Mouse (Mus musculus) liver, embryonic 12.5 days (tissue): ENCODE results near the gene Ncoa1. TPM values are rescaled to one million over a fixed set of nuclear protein-coding genes. Genes with fewer than 3 reads are reported as not detected.
"Not testable (repeated sequence)": the region's sequence is repeated elsewhere in the genome, so short reads cannot be mapped to it uniquely, and the experiment has no call there.

ENCODE experiments used
- ATAC-seq: fragments of 200-750 bp; cut with Nextera tagmentation; 2 replicates; pipeline ENCODE4 v1.8.0; 2017; ENCODE audit warnings: moderate number of reproducible peaks, mild to moderate bottlenecking, moderate library complexity
- H3K27ac ChIP-seq: fragments of 300-500 bp; sonication (generic); 2 replicates; pipeline ENCODE4 v1.5.1; 2016; ENCODE audit warnings: mild to moderate bottlenecking
- H3K27me3 ChIP-seq: fragments of 300-500 bp; sonication (generic); replicated peaks from 2 replicates; pipeline ENCODE4 v1.6.1; 2016; ENCODE audit warnings: mild to moderate bottlenecking, moderate library complexity
- H3K36me3 ChIP-seq: fragments of 300-500 bp; sonication (generic); 2 replicates; pipeline ENCODE4 v1.6.1; 2016; ENCODE audit warnings: mild to moderate bottlenecking, moderate library complexity
- H3K4me1 ChIP-seq: fragments of 300-500 bp; sonication (generic); 2 replicates; pipeline ENCODE4 v1.6.1; 2016
- H3K4me2 ChIP-seq: fragments of 300-500 bp; sonication (generic); 2 replicates; pipeline ENCODE4 v1.6.1; 2016; ENCODE audit warnings: mild to moderate bottlenecking, moderate library complexity
- H3K4me3 ChIP-seq: fragments of 300-500 bp; sonication (generic); 2 replicates; pipeline ENCODE4 v1.5.1; 2016; ENCODE audit warnings: mild to moderate bottlenecking, moderate library complexity
- H3K9ac ChIP-seq: fragments of 300-500 bp; sonication (generic); 2 replicates; pipeline ENCODE4 v1.6.1; 2016; ENCODE audit warnings: mild to moderate bottlenecking, moderate library complexity
- H3K9me3 ChIP-seq: fragments of 300-500 bp; sonication (generic); replicated peaks from 2 replicates; pipeline ENCODE4 v1.6.1; 2016; ENCODE audit warnings: mild to moderate bottlenecking, moderate library complexity
- WGBS: fragments of 180-500 bp; shearing (Covaris S2); methylation state at CpG from one replicate; pipeline ENCODE4 v1.1.7; 2016; ENCODE audit not compliant: insufficient replicate concordance; 5-methylcytosine and 5-hydroxymethylcytosine counted together
- polyA plus RNA-seq: library from polyadenylated mRNA; unstranded; fragments of >200 nt; fragmentation: Nextera tagmentation; extraction: Ambion mirVana; gene quantifications from 2 replicates; pipeline ENCODE4 v1.2.1, GENCODE M21; 2016

The Ncoa1 gene
- polyA plus RNA-seq, 1 experiment from 2014 or later: 1.9 TPM

DNA sequence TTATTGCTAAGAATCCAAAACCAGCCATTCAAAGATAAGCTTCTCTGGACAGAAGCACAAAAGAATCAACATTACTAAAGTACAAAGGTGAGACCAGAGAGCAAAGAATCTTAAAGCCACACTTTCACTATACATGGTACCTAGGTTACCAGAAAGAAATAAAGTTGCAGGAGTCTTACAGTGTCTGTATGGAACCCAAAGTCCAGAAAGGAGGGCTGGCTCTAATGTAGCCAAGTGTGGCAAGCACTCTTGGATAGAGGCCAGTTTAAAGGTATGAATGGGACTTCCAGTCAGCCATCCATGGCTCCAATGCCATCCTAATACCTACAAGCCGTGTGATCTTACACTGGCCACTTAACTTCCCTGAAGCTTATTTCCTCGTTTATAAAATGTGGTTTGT lies 7.9 kb downstream of the Ncoa1 start:
- H3K4me3 ChIP-seq: no peak overlapping the region
- H3K4me2 ChIP-seq: no peak overlapping the region
- no peaks in the 10 kb centered on the region for H3K9me3 ChIP-seq
- H3K9ac ChIP-seq: no peak overlapping the region
- H3K27ac ChIP-seq: no peak overlapping the region
- H3K36me3 ChIP-seq: no peaks in the 10 kb centered on the region
- H3K4me1 ChIP-seq: no peaks in the 10 kb centered on the region
- peaks cover 24% of the 10 kb centered on the region for H3K27me3 ChIP-seq
- 37% methylated on average over 2 of the region's 2 CpGs for WGBS
- ATAC-seq: no peak

DNA sequence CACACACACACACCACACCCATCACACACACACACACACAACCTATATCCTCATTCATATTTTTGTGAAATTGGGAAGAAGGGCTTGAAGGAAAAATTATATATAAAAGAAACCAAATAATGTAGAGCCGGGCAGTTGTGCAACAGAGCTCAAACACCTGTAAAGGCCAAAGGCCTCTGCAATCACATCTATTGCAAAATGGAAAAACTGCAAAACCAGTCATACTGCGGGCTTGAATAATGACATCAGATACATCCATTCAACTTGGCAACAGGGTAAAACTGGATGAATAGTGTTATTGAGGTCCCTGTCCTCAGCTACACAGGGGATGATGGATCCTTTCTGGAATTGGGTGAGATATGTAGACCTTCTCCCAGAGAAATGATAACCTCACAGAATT lies 13.3 kb downstream of the Ncoa1 start:
- Histone ChIP-seq H3K36me3 (no peaks in the 10 kb centered on the region), H3K9me3 (no peaks in the 10 kb centered on the region), H3K27me3 (no peaks in the 10 kb centered on the region), H3K9ac (no peak overlapping the region), H3K27ac (no peak overlapping the region), H3K4me1 (no peaks in the 10 kb centered on the region), H3K4me3 (no peak overlapping the region), H3K4me2 (no peak overlapping the region)
- ATAC-seq: no peak
- 83% methylated on average over 2 of the region's 2 CpGs for WGBS

DNA sequence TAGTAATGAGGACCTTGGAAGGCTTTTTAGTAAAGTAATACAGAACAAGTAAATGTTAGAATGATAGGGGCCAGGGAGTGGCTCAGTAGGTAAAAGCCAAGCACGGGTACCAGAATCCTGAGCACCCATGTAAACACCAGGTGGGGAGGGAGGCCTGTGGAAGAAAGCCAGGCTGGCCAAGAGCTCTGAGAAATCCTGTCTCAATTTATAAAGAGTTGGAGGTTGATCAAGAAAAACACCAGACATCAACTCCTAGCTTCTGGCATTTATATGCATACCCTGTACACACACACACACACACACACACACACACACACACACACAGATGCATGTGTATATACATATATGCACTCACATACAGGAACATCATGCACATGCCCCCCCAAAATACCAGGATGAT lies 14.6 kb downstream of the Ncoa1 start:
- no peak for ATAC-seq
- Histone ChIP-seq H3K4me3 (no peak overlapping the region), H3K4me2 (no peak overlapping the region), H3K4me1 (no peaks in the 10 kb centered on the region), H3K36me3 (no peaks in the 10 kb centered on the region), H3K9ac (no peak overlapping the region), H3K27me3 (no peaks in the 10 kb centered on the region), H3K9me3 (no peaks in the 10 kb centered on the region), H3K27ac (no peak overlapping the region)
- 63% methylated on average over 1 of the region's 1 CpGs for WGBS

DNA sequence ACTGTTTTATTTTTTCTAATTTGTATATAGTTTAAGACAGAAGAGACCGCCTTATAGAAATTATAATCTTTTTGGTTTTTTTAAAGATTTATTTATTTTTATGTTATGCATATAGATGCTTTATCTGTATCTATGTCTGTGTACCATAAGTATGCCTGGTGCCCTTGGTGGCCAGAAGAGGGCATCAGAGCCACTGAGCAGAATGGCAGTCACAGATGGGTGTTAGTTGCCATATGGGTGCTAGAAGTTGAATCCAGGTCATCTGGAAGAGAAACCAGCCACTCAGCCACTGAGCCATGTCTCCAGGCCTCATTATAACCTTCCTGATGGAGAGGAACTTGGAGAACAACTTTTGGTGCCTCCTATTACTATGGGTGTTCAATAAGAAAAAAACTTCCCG lies 16.0 kb downstream of the Ncoa1 start:
- Histone ChIP-seq H3K27me3 (no peaks in the 10 kb centered on the region), H3K9me3 (no peaks in the 10 kb centered on the region), H3K4me1 (no peaks in the 10 kb centered on the region), H3K36me3 (no peaks in the 10 kb centered on the region), H3K27ac (no peak overlapping the region), H3K4me2 (no peak overlapping the region), H3K9ac (no peak overlapping the region), H3K4me3 (no peak overlapping the region)
- WGBS: 83% methylated on average over 2 of the region's 2 CpGs
- ATAC-seq: no peak

DNA sequence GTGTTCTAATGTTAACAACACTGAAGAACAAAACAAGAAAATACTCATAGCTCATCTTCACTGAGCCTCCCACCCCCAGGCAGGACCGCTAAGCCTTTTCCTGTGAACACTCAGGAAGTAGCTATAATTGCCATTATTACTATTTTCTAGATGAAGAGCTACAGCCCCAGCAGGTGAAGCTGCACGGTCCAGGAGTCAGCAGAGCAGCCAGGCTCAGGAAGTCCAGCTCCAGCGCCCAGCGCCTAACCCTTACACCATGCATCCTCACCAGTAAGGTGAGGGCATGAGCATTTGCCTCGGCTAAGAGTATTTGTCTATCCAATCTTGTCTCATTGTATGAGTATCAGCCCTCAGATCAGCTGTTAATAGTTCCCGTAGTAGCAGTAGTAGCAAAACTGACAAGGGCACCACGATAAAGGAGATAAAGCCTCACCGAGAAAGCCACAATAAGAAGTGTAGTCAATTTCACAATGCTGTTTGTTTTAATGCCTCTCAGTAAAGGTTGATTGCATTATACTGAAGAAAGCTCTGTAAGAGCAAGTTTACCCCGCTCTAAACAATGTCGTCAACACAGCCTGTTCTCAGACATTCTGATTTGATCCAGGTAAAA lies 21.9 kb downstream of the Ncoa1 start:
- Histone ChIP-seq H3K4me2 (no peak overlapping the region), H3K4me3 (no peak overlapping the region), H3K27me3 (no peaks in the 10 kb centered on the region), H3K9me3 (no peaks in the 10 kb centered on the region), H3K9ac (no peak overlapping the region), H3K4me1 (peaks cover 13% of the 10 kb centered on the region), H3K36me3 (no peaks in the 10 kb centered on the region), H3K27ac (no peak overlapping the region)
- WGBS: 52% methylated on average over 10 of the region's 10 CpGs
- ATAC-seq: no peak

DNA sequence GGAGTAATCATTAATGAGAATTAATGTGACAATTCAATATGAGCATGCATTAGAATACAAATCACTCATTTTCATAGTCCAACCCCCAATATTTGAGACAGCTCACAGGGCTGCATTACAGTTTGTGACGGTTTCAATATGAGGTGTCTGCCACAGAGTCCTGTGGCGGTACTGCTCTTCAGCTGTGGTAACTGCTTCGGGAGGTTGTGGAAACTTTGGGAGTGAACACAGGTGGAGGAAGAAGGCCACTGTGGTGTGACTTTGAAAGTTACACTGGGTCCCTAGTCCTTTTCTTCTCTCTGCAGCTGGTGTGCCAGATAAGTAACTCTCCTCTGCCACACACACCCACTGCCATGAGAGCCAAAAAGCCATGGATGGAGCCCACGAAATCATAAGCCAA lies 22.7 kb downstream of the Ncoa1 start:
- no peak overlapping the region for H3K4me3 ChIP-seq
- no peak overlapping the region for H3K9ac ChIP-seq
- H3K27me3 ChIP-seq: no peaks in the 10 kb centered on the region
- H3K4me2 ChIP-seq: no peak overlapping the region
- H3K9me3 ChIP-seq: no peaks in the 10 kb centered on the region
- WGBS: 58% methylated on average over 4 of the region's 4 CpGs
- H3K27ac ChIP-seq: no peak overlapping the region
- H3K4me1 ChIP-seq: peaks cover 13% of the 10 kb centered on the region
- no peak for ATAC-seq
- no peaks in the 10 kb centered on the region for H3K36me3 ChIP-seq

DNA sequence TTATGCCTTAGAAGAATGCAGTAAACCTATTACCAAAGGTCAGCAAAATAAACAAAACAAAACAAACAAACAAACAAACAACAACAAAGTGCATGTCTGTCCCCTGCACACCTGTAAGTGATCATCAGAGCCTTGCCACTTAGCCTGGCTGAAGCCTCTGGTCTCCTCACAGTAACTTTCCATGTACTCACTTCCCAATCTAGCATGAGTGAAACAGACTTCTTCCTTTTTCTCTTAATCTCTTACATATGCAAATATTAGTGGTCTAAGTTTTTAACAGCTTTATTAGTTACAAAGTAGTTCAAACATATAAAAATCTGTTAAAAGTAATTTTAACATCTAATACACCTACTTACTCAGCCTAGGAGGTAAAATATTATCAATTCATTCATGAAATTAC lies 24.7 kb downstream of the Ncoa1 start:
- H3K4me1 ChIP-seq: peaks cover 13% of the 10 kb centered on the region
- H3K27ac ChIP-seq: no peak overlapping the region
- no peak overlapping the region for H3K4me2 ChIP-seq
- no peaks in the 10 kb centered on the region for H3K27me3 ChIP-seq
- H3K9ac ChIP-seq: no peak overlapping the region
- H3K36me3 ChIP-seq: no peaks in the 10 kb centered on the region
- H3K4me3 ChIP-seq: no peak overlapping the region
- ATAC-seq: no peak
- no peaks in the 10 kb centered on the region for H3K9me3 ChIP-seq

DNA sequence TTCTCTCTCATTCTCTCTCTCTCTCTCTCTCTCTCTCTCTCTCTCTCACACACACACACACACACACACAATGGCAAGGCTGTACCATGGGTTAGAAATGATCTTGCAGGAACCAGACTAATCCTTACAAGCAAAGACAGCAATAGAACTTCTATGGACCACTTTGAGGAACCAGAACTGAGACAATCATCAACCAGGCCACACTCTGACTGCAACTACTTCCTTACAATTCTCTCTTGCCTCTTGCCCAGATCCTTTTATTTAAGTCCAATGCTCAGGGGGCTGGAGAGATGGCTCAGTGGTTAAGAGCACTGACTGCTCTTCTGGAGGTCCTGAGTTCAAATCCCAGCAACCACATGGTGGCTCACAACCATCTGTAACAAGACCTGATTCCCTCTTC lies 26.5 kb downstream of the Ncoa1 start:
- not testable (repeated sequence) for H3K4me2 ChIP-seq, H3K36me3 ChIP-seq, H3K9me3 ChIP-seq, H3K4me3 ChIP-seq, ATAC-seq, H3K27ac ChIP-seq, H3K9ac ChIP-seq, H3K27me3 ChIP-seq
- peaks cover 12% of the 10 kb centered on the region for H3K4me1 ChIP-seq

DNA sequence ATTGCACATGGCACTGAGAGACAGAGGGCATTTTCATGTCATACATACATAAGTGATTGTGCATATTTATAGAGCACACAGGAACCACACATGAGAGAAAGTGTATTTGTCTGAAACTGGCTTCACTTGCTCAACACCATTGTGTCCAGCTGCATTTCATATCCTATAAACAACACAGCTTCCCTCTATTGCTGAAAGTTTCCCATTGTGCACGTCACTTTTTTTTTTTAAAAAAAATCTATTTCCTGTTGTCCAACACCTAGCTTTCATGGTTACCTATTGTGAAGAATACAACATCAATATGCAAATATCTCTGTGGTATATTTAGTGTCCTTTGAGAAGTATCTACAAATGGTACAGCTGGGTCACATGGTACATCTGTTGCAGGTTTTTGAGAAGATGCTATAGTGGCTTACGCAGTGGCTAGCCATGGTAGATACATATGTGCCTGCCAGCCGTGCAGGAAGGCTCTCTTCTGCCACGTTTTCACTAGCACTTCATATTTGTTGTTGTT lies 28.8 kb downstream of the Ncoa1 start:
- Histone ChIP-seq H3K4me1 (no peaks in the 10 kb centered on the region), H3K27ac (no peak overlapping the region), H3K9me3 (no peaks in the 10 kb centered on the region), H3K27me3 (no peaks in the 10 kb centered on the region), H3K4me3 (no peak overlapping the region), H3K9ac (no peak overlapping the region), H3K36me3 (no peaks in the 10 kb centered on the region), H3K4me2 (no peak overlapping the region)
- WGBS: 63% methylated on average over 4 of the region's 4 CpGs
- no peak for ATAC-seq

DNA sequence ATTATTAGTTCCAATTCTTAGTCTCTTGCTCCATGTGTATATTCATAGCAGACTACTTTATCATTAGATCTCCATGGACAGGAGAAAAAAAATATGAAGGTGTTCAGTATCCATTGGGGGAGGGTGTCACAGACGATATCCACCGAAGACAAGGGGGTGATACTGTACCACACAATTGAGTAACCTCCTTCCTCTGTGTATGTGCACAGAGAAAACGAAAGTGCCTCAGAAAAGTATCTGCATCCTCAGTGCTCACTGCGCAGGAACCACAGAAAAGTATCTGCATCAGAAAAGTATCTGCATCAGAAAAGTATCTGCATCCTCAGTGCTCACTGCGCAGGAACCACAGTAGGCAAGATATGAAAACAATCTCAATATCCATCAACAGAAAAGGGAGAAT lies 32.0 kb downstream of the Ncoa1 start:
- H3K4me1 ChIP-seq: no peaks in the 10 kb centered on the region
- no peaks in the 10 kb centered on the region for H3K27me3 ChIP-seq
- no peak overlapping the region for H3K4me3 ChIP-seq
- no peak overlapping the region for H3K9ac ChIP-seq
- H3K4me2 ChIP-seq: no peak overlapping the region
- H3K27ac ChIP-seq: no peak overlapping the region
- WGBS: 57% methylated on average over 5 of the region's 5 CpGs
- no peaks in the 10 kb centered on the region for H3K36me3 ChIP-seq
- no peak for ATAC-seq
- H3K9me3 ChIP-seq: no peaks in the 10 kb centered on the region

DNA sequence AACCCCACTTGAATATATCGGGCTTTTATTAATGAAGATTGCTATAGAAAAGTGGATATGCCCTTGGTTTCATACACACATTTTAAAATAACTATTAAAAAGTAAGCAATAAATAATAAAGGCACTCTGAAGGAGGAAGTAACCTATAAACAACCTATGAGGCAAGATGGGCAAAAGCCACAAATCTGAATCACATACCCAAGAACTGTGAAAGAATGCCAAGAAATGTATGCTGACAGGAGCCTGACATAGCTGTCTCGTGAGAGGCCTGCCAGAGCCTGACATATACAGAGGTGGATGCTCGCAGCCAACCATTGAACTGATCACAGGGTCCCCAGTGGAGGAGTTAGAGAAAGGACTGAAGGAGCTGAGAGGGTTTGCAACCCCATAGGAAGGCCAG lies 35.5 kb downstream of the Ncoa1 start:
- no peaks in the 10 kb centered on the region for H3K36me3 ChIP-seq
- H3K9me3 ChIP-seq: no peaks in the 10 kb centered on the region
- H3K27me3 ChIP-seq: no peaks in the 10 kb centered on the region
- ATAC-seq: no peak
- no peak overlapping the region for H3K4me3 ChIP-seq
- no peaks in the 10 kb centered on the region for H3K4me1 ChIP-seq
- no peak overlapping the region for H3K4me2 ChIP-seq
- H3K9ac ChIP-seq: no peak overlapping the region
- H3K27ac ChIP-seq: no peak overlapping the region
- 53% methylated on average over 3 of the region's 3 CpGs for WGBS

DNA sequence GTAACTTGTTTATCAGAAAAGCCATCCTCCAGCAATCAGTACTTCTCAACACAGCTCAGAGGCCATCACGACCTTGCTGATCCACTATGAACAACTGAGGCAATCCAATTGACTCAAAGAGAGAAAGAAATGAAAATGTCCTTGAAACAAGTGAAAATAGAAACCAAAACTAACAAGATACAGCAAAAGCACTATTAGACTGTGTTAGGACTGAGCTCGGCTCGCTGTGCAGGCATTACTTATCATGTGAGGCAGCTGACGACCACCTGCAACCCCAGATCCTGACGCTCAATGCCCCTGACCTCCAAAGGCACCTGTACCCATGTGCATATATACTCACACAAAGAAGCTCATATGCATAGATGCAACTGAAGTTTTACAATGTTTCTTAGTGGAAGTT lies 40.8 kb downstream of the Ncoa1 start:
- H3K9ac ChIP-seq: no peak overlapping the region
- H3K4me2 ChIP-seq: no peak overlapping the region
- no peaks in the 10 kb centered on the region for H3K36me3 ChIP-seq
- ATAC-seq: no peak
- H3K4me1 ChIP-seq: no peaks in the 10 kb centered on the region
- 68% methylated on average over 5 of the region's 5 CpGs for WGBS
- H3K27me3 ChIP-seq: no peaks in the 10 kb centered on the region
- H3K4me3 ChIP-seq: no peak overlapping the region
- H3K27ac ChIP-seq: no peak overlapping the region
- no peaks in the 10 kb centered on the region for H3K9me3 ChIP-seq

DNA sequence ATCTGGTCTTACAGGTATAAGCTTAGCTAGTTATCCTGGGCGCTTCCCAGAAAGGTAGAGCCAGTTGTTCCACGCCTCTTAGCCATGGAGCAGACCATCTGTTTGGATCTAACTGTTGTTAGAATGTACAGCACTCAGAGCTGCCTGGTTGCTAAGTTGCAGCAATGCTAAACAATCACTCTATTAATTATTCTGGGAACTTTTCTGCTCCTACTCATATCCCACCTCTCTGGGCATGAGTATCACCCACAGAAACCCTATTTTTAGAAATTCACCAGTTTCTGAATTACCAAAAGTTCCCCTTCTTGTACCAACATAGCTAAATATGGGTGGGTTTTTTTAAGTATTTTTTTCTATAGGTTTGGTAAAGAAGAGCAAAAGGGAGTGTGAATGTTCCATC lies 43.4 kb downstream of the Ncoa1 start:
- no peaks in the 10 kb centered on the region for H3K4me1 ChIP-seq
- H3K9ac ChIP-seq: no peak overlapping the region
- no peak for ATAC-seq
- 78% methylated on average over 2 of the region's 2 CpGs for WGBS
- H3K27ac ChIP-seq: no peak overlapping the region
- H3K27me3 ChIP-seq: no peaks in the 10 kb centered on the region
- H3K9me3 ChIP-seq: no peaks in the 10 kb centered on the region
- no peaks in the 10 kb centered on the region for H3K36me3 ChIP-seq
- no peak overlapping the region for H3K4me3 ChIP-seq
- no peak overlapping the region for H3K4me2 ChIP-seq
